Mouse (Mus musculus) left cerebral cortex, postnatal 14 days (tissue): ENCODE results near the gene Ankk1. TPM values are rescaled to one million over a fixed set of nuclear protein-coding genes. Genes with fewer than 3 reads are reported as not detected.

Source experiments
- DNase-seq, 2 experiments: peaks; one replicate each; pipeline ENCODE4 v3.0.0; 2021 to 2022; ENCODE audit warnings: low spot score in 2 of 2, mixed read lengths in 1 of 2
- intact Hi-C: fragments of 180-260 bp; cut with DNase I; formaldehyde crosslinking; loops from one replicate; pipeline ENCODE4 v1.15.1; 2025
- long read RNA-seq, 2 experiments: library from polyadenylated mRNA; stranded (forward); transcript quantifications; one replicate each; pipeline ENCODE4 v2.0.0; 2021
- total RNA-seq, 2 experiments: library from RNA; stranded (reverse); gene quantifications; 2 replicates each; pipeline ENCODE4 v1.2.3; 2021

Gene Ankk1
- not detected for total RNA-seq
- long read RNA-seq, experiment 1: 0 reads
- long read RNA-seq, experiment 2: 0 reads

DNA sequence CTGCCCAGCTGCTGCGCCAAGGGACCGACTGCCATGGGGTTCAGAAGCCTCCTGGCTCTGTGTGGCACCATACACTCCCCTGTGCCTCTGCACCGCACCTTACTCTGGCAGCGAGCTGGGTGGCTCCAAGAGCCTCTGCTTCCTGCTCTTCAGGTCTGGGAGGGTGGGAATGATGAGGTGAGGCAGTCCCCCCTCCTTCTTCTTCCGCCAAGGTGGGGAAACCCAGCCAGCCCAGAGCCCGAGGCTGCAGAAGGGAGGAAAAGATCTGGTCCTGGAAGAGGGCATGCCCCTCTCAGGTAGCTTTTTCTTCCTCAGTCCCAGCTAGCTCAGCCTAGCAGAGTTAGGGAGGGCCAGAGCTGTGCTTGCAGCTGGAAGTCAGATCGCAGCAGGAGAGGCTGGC is at the start of gene Ankk1:
Ankk1 (minus strand) TSS at position 101 of the 400 bp plus-strand sequence.
- intact Hi-C loops: no loop called here
- DNase-seq: no peak

GRCm38 (mm10) chr9:49472126-49472525 is 45.3 kb upstream of the Ankk1 start:
- DNase-seq: no peak
- intact Hi-C loops: no loop called here

DNA sequence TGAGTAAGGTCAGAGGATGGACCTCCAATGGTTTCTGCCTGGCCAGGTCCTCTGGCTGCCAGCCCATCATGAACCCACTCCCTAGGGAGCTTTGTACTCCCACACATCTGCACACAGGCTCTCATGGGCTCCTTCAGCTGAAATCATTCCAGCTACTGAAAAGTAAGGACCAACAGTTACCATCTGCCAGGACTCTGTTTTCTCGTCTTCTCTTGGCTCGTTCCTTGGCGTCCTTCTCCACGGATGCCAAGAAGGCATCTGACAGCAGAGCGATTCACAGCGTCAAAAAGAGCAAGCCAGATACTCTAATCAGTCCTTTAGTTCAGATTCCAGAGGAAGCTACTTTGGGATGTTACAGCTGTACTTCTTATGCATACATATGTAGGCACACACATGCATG is 44.1 kb upstream of the Ankk1 start:
- DNase-seq: no peak
- intact Hi-C loops: no loop called here

DNA sequence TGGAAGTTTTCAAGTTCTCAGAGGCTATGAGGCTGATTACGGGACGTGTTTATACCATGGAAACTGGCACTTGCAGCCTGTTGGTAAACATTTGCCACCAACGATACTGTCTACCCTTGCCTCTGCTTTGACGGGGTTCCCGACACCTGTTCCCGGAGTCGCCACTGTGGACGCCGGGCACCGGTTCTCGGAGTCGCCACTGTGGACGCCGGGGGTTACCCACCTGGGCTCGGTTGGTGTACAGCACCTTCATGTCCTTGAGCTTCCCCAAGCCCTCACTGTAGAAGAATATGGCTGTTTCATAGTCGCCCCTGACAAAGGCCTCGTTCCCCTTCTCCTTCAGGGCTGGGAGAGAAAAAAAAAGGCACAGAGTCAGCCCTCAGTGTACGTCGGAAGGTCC is 43.2 kb upstream of the Ankk1 start:
- intact Hi-C loops: no loop called here

GRCm38 (mm10) chr9:49456136-49456535 is 29.3 kb upstream of the Ankk1 start:
- intact Hi-C loops: no loop called here
- no peak for DNase-seq

More for the DNA sequence above, 43.2 kb upstream of the Ankk1 start:
- no peak for DNase-seq

DNA sequence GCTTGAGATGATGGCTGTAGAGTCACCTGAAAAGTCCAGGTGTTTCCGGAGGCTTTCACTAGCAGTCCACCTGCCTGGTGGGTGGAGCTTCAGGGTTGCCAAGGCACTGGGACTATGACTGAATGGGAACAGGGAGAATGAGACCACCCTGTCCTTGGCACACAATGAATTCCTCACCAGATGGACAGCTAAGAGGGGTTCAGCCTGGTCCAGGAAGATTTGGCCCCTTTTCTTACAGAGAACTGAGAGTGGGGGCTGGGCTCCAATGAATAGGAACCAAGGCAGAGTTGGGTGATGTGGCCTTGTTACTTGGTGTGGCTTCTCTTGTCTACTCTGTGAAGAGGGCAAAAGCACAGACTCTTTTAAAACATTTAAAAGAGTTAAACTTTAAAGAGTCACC is 25.6 kb upstream of the Ankk1 start:
- DNase-seq: no peak
- intact Hi-C loops: no loop called here

DNA sequence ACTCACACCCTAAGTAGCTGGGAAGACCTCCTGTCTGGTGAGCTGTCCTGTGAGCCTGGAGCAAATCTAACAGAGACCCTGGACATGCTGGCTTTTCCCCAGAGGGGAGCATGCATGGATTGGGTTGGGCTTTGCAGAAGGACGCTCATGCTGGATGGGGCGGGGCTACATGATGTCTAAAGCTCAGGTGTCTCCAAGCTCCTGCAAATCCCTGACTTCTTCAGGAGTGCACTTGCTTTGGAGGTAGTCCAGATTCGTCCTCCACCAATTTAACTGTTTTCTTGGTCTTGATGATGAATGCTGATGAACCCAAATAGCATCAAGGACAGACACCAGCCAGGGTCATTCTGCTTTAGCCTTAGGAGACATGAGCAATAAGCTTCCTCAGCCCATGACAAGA is 23.7 kb upstream of the Ankk1 start:
- DNase-seq: no peak
- intact Hi-C loops: no loop called here

- DNase-seq: peak in 1 of 2 experiments; percentile 46
- intact Hi-C loops: no loop called here
Observed at GRCm38 (mm10) chr9:49442621-49443020, 15.8 kb upstream of the Ankk1 start.

GRCm38 (mm10) chr9:49427478-49427877 is 657 bp upstream of the Ankk1 start:
- intact Hi-C loops: no loop called here
- no peak for DNase-seq

DNA sequence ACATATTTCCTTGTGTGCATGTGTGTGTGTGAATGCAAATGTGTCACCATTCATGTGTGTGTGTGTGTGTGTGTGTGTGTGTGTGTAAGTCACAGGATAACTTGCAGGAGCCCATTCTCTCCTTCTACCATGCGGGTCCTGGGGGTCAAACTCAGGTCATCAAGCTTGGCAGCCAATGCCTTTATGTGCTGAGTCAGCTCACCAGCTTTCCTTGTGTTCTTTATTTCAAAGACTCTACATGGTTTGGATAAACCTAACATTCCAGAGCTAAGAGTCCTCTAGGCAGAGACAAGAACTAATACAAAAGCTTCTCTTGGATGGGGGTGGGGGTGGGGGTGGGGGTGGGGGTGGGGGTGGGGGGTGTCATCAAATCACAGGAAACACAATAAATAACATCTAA is 1.2 kb downstream of the Ankk1 start:
- intact Hi-C loops: no loop called here
- DNase-seq: no peak

DNA sequence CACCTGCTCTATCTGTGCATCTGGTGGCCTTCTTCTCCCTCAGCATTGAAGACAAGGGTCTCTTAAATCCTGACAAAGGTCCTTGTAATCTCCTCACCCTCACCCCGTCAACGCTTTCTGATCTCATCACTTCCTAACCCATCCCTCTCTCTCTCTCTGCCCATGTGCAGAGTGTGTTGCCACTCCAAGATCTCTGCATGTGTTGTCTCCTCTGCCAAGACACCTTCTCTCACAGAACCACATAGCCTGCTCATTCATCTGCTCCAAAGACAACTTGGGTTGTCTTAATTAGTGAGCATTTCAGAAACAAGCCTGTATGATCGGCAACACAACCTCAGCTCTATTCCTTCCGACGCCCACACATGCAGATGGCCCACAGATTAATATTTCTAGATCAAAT is 3.0 kb downstream of the Ankk1 start:
- intact Hi-C loops: no loop called here
- DNase-seq: no peak

DNA sequence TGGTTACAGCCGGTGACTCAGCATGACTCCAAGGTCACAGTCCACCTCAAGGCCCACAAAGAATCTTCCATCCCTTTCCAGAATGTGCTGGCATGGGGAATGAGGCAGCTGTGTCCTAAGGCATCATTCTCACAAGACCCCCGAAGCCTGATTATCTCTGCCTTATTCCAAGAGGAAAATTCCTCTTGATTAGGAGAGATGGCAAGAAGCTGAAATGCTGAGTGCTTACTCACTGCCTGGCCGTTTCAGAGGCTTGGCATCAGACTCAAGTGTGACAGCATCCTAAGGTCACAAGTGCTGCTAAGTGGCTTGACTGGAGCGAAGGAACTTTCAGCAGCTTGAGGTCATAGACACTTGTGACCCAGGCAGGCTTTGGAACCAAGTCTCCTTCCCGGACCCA is 16.2 kb downstream of the Ankk1 start:
- DNase-seq: no peak
- intact Hi-C loops: no loop called here

- DNase-seq: no peak
- intact Hi-C loops: no loop called here
Observed at GRCm38 (mm10) chr9:49407028-49407427, 19.8 kb downstream of the Ankk1 start.

GRCm38 (mm10) chr9:49403711-49404110 is 23.1 kb downstream of the Ankk1 start:
- intact Hi-C loops: no loop called here
- DNase-seq: no peak

DNA sequence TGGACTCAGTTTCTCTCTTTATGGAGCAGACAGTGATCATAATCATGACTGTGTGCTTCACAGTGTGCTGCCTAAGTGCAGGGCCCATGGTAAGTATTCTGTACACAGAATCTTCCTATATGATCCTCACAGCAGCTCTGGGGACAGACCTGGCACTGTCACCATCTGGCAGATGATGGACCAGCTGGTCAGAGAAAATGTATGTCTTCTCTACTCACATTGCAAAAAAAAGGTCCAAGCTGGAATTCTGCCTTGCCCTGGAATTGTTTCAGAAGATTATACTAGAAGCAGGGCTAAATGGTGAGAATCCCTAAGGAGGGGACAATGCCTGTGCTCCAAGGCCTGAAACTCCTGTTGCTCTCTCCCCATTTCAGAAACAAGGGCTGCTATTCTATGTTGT is 30.8 kb downstream of the Ankk1 start:
- DNase-seq: peak; percentile 9 to 23
- intact Hi-C loops: no loop called here

DNA sequence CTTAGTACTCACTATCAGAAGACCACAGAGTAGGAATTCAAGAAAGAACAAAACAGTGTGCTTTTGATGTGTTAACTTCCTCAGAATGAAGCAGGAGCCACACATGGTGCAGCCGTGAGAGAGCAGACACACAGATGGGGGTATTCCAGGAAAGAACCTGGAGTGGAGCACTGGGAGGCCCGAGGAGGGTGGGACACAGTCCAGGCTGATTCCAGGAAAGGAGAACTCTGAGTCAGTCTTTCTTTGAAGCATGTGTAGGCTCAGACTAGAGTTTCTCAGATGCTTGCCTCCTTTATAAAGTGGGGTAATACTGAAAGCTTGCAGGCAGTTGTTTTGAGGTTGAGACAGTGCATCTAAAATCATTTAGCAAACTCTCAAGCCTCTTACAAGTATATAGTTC is 34.6 kb downstream of the Ankk1 start:
- no peak for DNase-seq

DNA sequence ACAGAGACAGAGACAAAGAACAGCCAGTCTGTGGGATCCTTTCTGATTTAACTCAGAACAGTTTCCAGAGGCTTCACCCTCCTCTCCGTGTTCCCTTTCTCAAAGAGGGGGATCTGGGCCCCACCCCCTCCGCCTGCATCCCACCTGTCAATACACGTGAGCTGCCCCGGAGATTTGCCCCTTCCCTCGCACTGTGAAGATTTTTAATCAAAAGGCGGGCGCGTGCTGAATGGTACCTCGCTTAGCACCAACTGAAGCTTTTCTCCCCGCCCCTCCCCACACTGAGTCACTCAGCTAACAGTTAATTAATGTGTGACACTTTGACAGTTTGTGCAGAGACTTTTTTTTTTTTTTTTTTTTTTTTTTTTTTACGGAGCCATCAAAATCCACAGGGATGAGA is 40.7 kb downstream of the Ankk1 start:
- intact Hi-C loops: no loop called here
- DNase-seq: peak; percentile 17 to 19

More for the DNA sequence above, 34.6 kb downstream of the Ankk1 start:
- intact Hi-C loops: no loop called here

DNA sequence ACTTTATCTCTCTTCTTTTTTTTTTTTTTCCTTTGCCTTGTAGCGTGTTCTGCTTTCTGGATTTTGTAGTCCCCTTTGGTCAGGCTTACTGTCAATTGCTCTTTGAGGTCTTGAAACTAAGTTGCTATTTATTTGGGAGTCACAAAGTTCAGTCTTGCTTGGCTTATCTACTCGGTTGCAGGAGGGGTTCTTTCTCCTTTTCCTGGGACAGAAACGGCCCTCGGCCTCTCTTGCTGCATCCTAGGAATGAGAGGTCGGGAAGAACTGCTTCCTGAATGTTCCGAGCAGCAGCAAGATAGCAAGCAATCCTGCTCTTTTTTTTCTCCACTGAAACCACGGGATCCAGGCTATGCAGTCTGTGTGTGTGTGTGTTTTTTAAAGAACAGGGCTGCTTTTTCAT is 41.5 kb downstream of the Ankk1 start:
- intact Hi-C loops: no loop called here
- DNase-seq: no peak

GRCm38 (mm10) chr9:49384855-49385254 is 42.0 kb downstream of the Ankk1 start:
- DNase-seq: no peak
- intact Hi-C loops: no loop called here

- no peak for DNase-seq
- intact Hi-C loops: no loop called here
Observed at GRCm38 (mm10) chr9:49384041-49384440, 42.8 kb downstream of the Ankk1 start.

GRCm38 (mm10) chr9:49379962-49380361 is 46.9 kb downstream of the Ankk1 start:
- DNase-seq: peak; percentile 23 to 47
- intact Hi-C loops: no loop called here

DNA sequence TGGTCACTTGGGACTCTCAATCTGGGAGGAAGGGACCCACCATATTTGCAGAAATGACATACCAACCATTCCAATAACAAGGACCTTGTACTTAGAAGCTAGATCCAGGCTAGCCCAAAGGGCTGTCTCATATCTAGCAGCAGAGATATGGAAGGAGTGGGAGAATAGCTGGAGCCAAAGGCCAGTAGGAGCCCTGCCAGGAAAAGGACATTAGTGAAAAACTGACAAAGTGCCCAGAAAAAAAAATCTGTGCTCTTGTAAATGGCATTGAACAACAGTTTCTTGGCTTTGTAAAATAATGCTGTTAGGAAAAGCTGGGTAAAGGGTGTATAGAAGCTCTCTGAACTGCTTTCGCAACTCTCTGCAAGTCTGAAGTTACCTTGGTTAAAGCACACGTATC is 52.9 kb downstream of the Ankk1 start:
- DNase-seq: no peak
- intact Hi-C loops: no loop called here
